Mouse (Mus musculus) ES-Bruce4 (cell line): ENCODE measurements around the gene Calm5.

Experiments
- CTCF ChIP-seq: IDR thresholded peaks from one replicate; pipeline ENCODE4 v1.8.1; 2011; ENCODE audit warnings: low read depth, low read length
- EP300 ChIP-seq: IDR thresholded peaks from 2 replicates; pipeline ENCODE4 v1.6.1; 2011; ENCODE audit warnings: low read depth, low read length; ENCODE audit not compliant: insufficient read depth

GRCm38 (mm10) chr13:3895397-3895980 is 41.5 kb downstream of the Calm5 start:
- TF ChIP-seq CTCF (no peak), EP300 (no peak)
